Mouse (Mus musculus) ES-Bruce4 (cell line): ENCODE measurements at regions not wholly inside any gene's neighbourhood (a gene's known extent, or its start where the extent isn't known, plus 50 kb on each side); places are given as distances from the start of the nearest gene placed in this dataset.

Source experiments
- CTCF ChIP-seq: IDR thresholded peaks from one replicate; pipeline ENCODE4 v1.8.1; 2011; ENCODE audit warnings: low read depth, low read length
- POLR2A ChIP-seq: IDR thresholded peaks from one replicate; pipeline ENCODE4 v1.8.1; 2011; ENCODE audit warnings: low read length; ENCODE audit not compliant: insufficient read depth

DNA sequence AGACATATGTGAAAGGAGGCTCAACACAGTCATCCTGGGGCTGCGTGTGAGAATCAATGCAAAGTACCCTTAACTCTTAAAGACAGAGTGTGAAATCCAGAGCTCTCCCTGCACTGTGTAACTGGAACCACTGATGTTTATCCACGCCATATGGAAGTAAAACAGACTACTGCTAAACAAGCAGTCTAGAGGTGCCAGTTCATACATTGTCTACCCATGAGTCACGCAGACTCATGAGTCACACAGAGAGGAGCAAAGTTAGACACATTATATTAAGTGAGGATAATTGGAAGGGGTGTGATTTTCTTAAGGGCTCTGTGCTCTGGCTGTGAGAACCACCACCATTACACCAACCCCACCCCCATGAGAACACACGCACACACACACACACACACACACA is 516.8 kb downstream of the Fam19a5 start:
- no peak for TF ChIP-seq CTCF
- no peak for TF ChIP-seq POLR2A
